Mouse (Mus musculus): ENCODE measurements at regions not wholly inside any gene's neighbourhood (a gene's known extent, or its start where the extent isn't known, plus 50 kb on each side); places are given as distances from the start of the nearest gene placed in this dataset.
A peak's percentile ranks its signal among the peaks of the same experiment; 100 is the strongest.

DNA sequence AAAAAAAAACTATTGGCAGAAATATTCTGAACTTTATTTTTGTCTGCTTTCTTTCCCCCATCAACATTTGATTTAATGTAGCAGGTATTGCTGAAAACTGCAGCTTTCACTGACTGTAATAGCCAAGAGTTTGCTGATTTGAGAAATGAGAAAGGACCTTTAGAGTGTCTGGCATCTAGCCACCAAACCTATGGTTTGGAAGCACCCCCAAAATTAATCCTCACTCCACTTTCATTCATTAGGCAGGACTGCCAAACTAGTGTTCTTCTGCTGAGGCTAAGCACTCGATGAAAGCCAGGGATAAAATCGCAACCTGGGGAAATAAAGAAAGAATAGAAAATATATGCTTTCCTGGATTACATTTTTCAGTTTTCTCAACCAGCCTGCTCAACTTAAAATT is 320.4 kb downstream of the Atp6ap1l start:
- DNase-seq (ENCODE audit: low spot score), result no peak

DNA sequence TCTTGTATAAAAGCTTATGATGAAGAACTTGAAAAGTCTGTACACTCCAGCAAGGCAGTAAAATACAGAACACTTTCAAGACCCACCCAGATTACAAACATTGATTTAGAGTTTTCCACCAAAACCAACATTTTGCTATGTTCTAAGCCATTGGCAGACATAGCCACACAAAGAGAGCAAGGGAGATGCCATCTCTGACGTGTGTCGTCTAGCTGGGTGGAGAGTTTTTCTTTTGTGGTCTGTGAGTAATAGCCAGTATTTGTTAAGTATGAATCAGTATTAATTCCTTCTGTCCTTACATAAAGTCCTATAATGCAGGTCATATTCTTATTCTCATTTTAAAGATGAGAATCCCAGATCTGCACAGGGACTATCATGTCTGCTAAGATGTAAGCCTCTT is 329.8 kb downstream of the Atp6ap1l start:
- DNase-seq (ENCODE audit: low spot score), result no peak

DNA sequence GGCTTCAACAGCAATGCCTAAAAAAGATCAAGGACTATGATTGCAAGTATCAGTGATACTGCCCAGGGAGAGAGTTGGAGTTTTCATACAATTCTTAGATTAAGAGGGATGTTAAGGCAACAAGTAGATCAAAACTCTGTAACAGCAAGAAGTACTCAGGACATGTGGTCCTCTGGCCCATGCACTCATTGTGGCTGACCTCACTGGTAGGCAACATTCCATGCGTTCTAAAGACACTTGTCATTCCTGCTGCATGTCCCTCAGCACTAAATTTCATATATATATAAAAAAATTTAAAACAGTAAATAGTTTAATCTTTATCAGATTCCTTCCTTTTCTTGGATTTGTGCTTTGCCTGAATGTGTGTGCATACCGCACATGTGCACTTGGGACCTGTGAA is 332.6 kb downstream of the Atp6ap1l start:
- no peak for DNase-seq (ENCODE audit: low spot score)

DNA sequence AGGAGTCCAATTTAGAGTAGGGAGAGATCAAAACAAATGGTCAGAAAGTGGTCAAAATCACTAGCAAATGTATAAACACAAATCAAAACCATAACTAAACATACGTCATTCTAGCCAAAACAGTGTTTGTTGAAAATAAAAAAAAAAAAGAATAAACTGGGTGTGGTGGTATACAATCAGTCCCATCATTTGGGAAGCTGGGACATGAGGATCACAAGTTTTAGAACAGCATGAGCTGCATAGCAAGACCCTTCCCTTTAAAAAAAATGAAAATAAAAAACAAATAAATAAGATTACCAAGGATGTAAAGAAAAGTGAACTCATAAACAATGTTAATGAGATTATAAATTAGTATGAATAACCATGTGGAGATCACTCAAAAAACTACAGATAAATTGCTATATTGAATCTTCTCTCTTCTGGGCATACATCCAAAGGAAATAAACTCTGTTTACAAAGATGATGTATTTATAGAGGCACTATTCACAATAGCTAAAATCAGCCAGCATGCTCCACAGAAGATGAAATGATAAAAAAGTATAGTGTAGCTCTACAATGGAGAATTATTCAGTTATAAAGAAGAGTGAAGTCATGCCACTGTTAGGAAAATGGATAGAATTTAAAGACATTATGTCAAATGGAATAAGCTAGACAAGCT is 341.8 kb downstream of the Atp6ap1l start:
- DNase-seq (ENCODE audit: low spot score), result no peak

DNA sequence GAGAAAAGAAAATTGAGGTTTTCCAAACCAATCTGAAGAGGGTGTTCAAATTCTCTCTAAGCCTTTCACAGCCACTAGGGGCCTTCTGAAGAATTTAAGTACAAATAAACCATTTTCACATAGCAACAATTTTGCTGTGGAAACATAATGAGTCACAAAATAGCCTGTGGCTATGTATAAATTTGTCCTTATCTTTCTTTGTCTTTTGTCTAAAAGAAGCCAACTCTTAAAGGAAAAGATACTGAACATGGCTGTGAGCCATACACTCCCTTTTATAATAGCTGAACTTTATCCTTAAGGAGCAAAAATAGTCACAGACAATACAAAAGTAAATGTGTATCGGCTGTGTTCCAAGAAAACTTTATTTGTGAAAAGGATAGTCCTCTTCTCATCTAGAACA is 345.1 kb downstream of the Atp6ap1l start:
- DNase-seq (ENCODE audit: low spot score), result no peak

DNA sequence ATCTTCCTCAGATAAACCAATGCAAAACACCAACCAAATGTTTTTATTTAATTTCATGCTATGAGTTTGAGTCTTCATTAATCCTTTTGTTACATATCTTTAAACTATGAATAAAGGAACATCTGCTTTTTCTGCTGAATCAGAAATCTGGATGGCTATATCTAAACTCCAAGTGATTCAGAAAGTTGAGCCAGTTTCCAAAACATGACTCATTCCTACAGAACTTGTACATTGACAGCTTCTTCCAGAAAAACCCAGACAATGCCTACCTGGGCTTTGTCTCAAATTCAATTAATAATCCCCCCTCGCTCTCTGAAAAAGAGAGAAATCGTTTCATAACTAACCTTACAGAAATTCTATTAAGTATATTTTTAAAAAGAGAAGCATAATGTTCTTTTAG is 345.7 kb downstream of the Atp6ap1l start:
- DNase-seq (ENCODE audit: low spot score), result no peak

DNA sequence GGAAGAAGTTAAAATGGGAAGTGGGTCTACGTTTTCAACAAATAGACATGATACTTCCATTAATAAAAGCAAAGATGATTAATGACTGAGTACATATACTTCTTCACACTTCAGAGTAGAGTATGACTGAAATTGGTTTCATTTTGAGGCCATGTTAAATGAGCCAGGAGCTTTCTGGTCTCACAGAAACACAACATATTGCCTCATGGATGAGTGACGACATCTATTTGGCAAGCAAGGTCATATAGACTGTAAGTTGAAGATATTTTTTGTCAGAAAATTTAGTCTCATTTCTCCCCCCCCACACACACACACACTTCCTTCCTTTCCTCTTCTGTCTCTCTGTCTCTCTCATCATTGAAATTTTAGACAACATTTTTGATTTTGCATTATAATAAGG is 354.0 kb downstream of the Atp6ap1l start:
- no peak for DNase-seq (ENCODE audit: low spot score)

DNA sequence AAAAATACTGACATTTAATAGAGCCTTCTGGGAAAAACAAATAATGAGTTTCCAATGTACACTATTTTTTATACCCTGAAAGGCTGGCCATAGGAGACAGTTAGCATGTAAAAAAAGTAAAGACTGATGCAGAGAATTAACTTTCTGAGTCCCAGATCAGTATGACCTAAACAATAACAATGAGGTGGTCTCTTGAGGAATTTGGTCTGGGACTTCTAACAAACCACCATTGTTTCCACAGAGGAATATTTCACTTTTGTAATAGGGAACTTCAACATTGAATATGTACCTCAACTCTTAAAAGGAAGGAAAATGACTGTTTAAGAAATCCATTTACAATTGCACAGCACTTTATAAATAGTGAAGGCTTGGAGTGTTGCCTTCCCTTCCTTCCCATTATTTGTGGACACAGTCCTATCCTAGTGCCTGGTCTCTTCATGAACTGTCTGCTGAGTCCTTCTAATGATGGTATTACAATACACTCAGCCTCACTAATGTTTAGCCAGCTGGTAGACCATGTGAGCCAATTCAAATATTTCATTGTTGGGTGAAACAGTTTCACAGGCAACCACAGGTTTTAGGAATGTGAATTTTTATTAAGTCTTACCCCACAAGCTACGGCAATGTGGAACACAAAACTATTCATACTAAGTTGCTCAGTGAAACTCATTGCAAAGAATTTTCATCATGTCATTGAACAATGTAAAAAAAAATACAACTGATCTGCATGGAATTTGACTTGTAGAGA is 358.7 kb downstream of the Atp6ap1l start:
- no peak for DNase-seq (ENCODE audit: low spot score)

DNA sequence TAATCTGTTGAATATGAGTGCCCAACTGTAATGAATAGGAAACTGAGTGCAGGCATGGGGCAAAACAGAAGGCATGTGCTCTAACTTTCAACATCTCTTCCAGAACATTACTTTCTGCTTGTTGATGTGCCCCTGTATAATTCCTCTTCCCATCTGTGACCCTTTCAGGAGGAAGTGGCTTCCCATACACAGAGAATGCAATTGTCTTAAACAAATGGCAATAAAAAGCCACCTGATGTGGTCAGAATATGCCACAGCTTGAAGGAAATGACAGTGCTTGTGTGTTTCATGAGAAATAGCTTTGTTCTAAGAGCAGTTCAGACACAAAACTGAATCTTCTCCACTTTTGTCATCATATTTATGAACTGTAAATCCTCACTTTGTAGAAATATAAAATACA is 359.3 kb downstream of the Atp6ap1l start:
- no peak for DNase-seq (ENCODE audit: low spot score)

DNA sequence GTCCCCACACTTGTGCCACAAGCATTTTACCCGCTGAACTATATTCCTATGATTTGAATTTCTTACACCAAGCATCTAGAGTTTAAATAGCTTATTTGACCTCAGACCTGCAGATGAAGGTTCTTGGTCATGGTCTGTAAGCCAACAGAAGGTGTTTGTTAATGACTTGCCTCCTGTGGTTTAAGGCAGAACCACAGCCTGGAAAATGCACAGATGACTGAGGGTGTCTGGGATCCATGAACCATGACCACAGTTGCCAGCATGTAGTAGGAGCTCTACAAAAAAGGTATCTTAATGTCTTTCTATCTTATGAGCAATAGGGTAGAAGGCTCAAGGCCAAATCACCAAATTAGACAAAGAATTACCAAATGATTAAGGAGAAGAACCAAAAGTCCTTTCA is 367.6 kb downstream of the Atp6ap1l start:
- no peak for DNase-seq (ENCODE audit: low spot score)

DNA sequence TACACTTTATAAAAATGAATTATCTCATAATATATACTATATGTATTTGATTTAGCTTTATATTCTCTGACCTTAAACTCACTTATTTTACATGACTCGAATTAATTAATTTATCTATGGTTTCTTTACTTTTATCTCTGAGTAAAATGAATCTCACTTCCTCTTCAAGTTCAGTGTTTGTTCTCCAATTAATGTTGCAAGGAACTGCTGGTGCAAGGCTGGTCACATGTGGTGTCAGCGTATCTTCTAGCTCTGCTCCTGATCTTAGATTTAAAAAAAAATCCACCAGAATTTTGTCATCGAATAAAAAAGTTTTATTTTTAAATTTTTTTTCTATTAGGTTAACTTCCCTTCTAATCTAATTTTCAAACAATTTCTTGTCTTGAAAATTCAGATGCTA is 378.2 kb downstream of the Atp6ap1l start:
- no peak for DNase-seq (ENCODE audit: low spot score)

DNA sequence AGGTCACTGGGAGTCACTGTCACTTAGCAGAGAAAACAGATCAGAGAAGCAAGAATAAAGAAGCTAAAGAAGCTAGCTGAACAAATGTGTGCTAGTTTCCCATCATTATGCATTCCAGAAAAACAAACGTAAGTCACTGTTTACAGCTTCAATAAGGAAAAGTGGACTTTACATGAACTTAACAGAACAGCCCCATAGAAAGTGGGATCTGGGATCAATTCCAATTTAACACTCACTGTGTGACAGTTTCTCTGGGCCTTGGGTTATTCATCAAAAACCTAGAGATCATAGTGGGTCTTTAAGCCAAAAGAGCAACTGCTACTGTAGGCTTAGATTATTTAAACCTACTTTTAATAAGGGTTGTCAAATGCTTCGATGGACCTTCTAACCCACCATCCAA is 379.4 kb downstream of the Atp6ap1l start:
- no peak for DNase-seq (ENCODE audit: low spot score)

DNA sequence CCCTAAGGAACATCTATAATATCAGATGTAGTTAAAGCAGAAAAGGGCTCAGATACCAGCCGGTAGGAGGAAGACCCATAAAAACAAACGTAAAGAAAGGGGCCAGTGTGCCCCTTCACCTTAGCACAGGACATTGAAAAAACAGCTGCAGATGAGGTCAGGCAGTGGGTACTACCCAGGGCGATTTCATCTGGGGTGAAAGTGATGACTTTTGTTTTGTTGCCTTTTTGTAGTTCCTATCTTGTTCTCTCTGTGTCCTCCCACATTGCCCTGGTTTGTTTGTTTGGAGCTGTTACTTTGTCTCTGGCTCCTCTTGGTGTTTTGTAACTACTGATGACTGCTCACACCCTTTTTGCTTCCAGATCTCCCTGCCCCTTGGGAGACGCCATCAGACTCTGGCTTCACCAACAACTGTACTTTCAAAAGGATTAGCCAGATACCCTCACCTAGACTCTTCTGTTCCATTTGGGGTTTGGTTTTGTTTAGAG is 383.4 kb downstream of the Atp6ap1l start:
- DNase-seq (ENCODE audit: low spot score), result no peak

DNA sequence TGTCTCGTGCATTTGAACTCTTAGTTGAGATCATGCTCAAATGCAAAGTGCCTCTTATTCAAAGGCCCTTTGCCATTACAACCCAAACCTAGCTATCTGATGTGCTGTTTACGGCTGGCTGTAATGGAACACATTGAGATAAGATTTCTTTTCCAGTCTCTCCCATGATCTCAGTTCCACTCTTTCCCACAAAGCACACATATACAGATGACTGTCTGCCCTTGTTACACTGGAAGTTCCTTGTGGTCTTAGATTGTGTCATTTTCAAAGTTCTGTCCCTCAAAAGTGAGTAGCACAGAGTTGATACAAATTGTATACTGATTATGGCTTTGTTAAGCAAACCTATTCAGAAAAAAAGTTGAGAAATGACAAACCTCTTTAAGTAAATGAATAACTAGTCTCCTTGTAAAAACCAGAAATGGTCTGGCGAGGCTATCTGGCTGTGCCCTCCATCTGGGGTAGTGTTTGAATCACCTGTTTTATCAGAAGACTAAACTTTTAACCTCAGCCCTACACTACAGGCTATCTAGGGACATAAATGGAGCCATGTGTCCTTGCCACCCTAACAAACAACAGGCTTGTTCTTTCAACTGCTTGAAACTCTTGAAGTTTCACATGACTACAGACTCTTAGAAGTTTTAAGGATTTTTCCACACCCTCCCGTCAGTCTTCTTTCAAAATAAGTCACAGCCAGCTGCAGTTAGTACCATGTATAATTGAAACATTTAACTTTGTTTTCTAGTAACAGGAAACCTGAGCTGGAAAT is 384.0 kb downstream of the Atp6ap1l start:
- no peak for DNase-seq (ENCODE audit: low spot score)

DNA sequence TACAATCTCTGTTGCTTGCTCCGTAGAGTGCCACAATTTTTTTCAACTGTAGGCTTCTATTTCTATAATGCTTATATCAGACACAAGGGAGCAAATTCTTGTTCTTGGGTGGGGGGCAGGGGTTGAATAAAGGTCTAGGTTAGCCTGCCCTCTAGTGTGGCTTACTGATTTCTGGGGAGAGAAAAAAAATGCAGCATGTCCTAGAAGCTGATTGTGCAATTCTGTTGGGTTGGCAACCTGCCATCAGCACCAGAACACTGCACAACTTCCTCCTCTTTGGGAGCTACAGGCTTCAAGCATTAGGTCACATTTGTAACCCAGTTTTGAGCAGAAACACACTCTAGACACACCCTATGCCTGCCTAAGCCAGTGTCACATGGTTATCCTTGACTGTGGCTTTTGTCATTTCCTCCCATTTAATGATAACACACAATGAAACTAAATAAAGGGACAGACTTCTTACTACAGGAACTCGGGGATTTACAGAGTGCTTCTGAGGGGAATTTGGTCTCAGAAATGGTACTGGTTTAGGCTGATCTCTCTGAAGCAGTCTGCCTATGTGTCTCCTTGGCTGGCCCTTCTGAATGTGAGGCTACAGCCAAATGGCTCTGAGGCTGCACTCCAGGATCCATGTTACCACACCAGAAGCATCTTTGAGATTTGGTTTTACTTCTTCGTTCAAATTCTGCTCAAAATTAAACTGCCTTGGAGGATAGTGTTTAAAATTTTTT is 389.2 kb downstream of the Atp6ap1l start:
- peak; percentile 89 for DNase-seq (ENCODE audit: low spot score)

DNA sequence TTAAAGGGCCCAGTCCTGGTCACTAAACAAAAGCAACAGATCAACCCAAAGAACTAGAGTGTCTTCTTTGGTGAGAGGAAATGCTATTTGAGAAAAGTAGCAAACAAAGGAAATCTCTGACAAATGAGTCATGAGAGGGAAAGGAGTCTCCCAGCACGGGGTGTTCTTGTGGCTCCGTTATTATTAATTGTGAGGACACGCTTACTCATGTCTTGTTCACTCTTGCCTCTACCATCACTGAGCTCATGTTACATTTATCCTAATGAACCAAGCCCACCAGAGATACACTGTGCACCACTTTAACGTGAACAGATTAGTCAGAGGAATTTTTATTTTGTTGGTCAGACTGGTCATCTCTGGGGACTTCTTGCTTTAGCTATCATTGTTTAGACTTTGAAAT is 391.3 kb downstream of the Atp6ap1l start:
- DNase-seq (ENCODE audit: low spot score), result no peak

DNA sequence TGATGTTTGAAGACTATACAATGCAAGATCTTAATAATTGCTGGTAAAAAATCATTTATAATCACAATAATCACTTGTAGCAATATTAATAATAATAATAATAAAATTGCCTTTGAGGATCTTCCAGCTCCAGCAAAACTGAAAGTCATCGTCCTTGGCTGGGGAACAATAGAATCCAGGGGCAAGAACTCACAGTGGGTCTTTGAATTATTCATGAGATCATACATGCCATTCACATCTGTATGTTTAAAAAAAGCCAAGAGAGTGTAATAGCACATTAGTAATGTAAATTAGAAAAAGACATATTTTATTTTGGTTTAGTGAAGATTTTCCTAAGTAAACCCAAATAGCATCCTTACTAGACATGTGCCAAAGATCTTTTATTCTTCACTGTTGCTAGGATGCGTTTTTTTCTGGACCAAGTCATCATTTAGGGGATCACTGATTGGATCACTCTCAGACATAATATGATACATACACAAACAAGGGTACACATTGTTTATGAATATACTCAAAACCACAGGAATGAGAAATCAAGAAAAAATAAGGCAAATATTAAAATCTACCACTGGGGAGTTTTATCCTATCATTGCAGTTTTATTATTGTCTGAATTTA is 392.3 kb downstream of the Atp6ap1l start:
- DNase-seq (ENCODE audit: low spot score), result no peak

DNA sequence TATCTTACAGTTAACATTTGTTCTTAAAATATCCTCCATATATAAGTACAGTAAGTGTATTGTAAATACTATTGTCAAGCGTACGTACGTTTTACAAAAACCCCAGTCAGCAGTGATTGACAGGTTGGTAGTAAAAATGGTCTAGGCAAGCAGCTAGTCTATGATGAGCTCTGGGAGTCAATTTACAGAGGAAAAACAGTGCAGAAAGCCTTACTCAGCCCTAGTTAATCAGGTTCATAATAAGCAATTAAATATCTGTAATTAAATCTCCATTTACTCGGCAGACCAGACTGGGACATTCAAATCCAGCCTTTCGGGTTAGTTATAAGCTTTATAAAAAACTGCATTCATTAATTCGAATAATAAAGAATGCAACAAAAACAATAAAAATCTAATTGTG is 394.7 kb downstream of the Atp6ap1l start:
- DNase-seq (ENCODE audit: low spot score), result no peak

DNA sequence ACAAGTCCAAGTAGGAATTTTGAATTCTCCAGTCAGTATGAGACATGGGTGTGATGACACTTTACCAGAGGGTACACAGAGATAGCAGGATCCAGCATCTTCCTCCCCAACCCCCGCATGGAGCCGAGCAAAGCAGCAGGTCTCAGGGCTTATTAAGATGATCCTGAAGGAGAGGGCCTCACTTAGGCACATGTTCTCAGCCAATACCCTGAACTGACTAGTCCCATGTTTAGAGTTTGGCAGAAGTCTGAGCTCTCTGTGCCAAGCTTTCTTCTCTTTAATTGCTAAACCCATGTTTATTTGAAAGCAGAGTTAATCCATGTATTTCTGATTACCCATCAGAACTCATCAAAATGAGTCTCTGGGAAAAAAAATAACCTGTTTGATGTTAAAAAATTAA is 402.0 kb downstream of the Atp6ap1l start:
- DNase-seq (ENCODE audit: low spot score), result no peak

DNA sequence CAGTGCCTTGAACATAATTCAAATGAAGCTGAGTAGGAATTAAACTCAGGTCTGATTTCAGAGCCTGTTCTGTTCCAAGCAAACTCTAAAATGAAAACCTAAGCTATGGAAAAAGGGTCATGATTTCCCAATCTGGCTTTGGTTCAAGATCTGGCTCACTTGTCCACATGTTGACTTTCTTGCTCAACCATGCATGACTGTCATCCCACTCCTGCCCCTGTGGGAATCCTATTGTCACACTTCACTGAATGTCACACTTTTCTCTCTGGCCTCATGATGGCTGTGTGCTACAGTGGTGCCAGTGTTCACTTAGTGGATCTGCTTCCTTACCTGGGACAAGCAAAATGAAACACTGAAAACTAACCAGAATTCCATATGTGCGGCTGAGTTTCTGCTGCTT is 403.0 kb downstream of the Atp6ap1l start:
- no peak for DNase-seq (ENCODE audit: low spot score)

DNA sequence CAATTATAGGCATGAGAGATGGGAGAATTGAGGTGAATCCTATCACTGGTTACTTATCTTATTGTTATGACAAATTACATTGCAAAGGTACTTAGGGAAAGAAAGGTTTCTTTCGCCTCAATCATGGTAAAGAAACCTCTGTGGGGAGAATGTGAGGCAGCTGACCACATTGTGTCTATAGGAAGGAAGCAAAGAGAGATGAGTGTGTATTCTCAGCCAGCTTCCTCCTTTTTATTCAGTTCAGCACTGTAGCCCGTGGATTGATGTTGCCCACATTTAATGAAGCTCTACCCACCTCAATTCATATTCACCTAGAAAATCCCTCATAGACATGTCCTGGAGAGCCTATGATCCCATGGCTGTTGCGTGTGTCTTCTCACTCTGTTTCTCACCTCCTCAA is 406.2 kb downstream of the Atp6ap1l start:
- DNase-seq (ENCODE audit: low spot score), result no peak

DNA sequence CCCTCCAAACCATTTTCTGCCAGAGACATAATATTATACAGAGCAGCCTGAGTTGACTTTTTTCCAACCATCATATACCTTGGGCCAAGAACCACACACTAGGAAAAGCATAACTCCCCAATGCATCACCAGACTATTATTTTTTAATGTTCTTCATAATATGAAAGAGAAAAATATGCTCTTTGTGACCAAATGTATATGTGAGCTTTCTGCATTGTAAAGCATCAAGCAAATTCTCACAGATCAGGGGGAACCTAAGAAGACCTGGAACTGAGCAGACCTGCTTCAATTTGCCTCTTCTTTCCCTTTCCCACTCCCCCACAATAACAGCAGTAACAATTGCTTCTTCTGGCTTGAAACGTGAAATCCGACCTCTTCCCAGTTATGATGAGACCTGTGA is 407.6 kb downstream of the Atp6ap1l start:
- no peak for DNase-seq (ENCODE audit: low spot score)

Measured in lung, postnatal 25 days (tissue).